Mouse (Mus musculus): Measurements from ENCODE around the gene Cinp.

Cinp gene

GRCm38 (mm10) chr12:110830293-110831024, 58.5 kb downstream of the Cinp start:
- DNase-seq, result no peak

- DNase-seq, result no peak
These were observed 60.0 kb downstream of the Cinp start for GRCm38 (mm10) chr12:110828908-110829307.
